Mouse (Mus musculus) embryonic facial prominence, embryonic 11.5 days (tissue): Measurements from ENCODE around the gene Ednrb. TPM values are rescaled to one million over a fixed set of nuclear protein-coding genes. Genes with fewer than 3 reads are reported as not detected.
A peak's percentile ranks its signal among the peaks of the same experiment; 100 is the strongest.

Experiments
- ATAC-seq: fragments of 200-750 bp; cut with Nextera tagmentation; replicated peaks from 2 replicates; pipeline ENCODE4 v1.8.0; 2017; ENCODE audit warnings: low read depth; ENCODE audit not compliant: insufficient number of reproducible peaks, low FRiP score, low TSS enrichment
- DNase-seq: peaks from one replicate; pipeline ENCODE4 v3.0.0-alpha.2; 2015; ENCODE audit warnings: low spot score
- H3K27ac ChIP-seq: fragments of 300-500 bp; sonication (generic); replicated peaks from 2 replicates; pipeline ENCODE4 v1.5.1; 2014; ENCODE audit warnings: mild to moderate bottlenecking, low read depth, low read length, control low read depth
- H3K27me3 ChIP-seq: fragments of 300-500 bp; sonication (generic); 2 replicates; pipeline ENCODE4 v1.6.1; 2014; ENCODE audit warnings: mild to moderate bottlenecking, low read length, moderate library complexity, mixed read lengths; ENCODE audit not compliant: control insufficient read depth, insufficient read depth
- H3K36me3 ChIP-seq: fragments of 300-500 bp; sonication (generic); replicated peaks from 2 replicates; pipeline ENCODE4 v1.6.1; 2014; ENCODE audit warnings: low read depth, mild to moderate bottlenecking, low read length, moderate library complexity, mixed read lengths; ENCODE audit not compliant: control insufficient read depth, insufficient read depth
- H3K4me1 ChIP-seq: fragments of 300-500 bp; sonication (generic); 2 replicates; pipeline ENCODE4 v1.6.1; 2014; ENCODE audit warnings: low read length, mixed read lengths; ENCODE audit not compliant: control insufficient read depth, insufficient read depth
- H3K4me2 ChIP-seq: fragments of 300-500 bp; sonication (generic); 2 replicates; pipeline ENCODE4 v1.6.1; 2014; ENCODE audit warnings: low read depth, mild to moderate bottlenecking, control low read depth, low read length, moderate library complexity
- H3K4me3 ChIP-seq: fragments of 300-500 bp; sonication (generic); 2 replicates; pipeline ENCODE4 v1.5.1; 2014; ENCODE audit warnings: low read depth, low read length, control low read depth
- H3K9ac ChIP-seq: fragments of 300-500 bp; sonication (generic); replicated peaks from 2 replicates; pipeline ENCODE4 v1.6.1; 2014; ENCODE audit warnings: mild to moderate bottlenecking, control low read depth, low read length
- H3K9me3 ChIP-seq: fragments of 300-500 bp; sonication (generic); replicated peaks from 2 replicates; pipeline ENCODE4 v1.6.1; 2016; ENCODE audit warnings: mild to moderate bottlenecking, low read length, inconsistent platforms, mixed read lengths; ENCODE audit not compliant: control insufficient read depth
- WGBS: fragments of 180-500 bp; shearing (Covaris S2); extraction: QIAGEN DNeasy Blood & Tissue Kit; methylation state at CpG from one replicate; pipeline ENCODE4 v1.1.7; 2014; 5-methylcytosine and 5-hydroxymethylcytosine counted together
- polyA plus RNA-seq: library from polyadenylated mRNA; unstranded; fragments of >200 nt; fragmentation: Nextera tagmentation; extraction: Ambion mirVana; gene quantifications from 2 replicates; pipeline ENCODE4 v1.2.1, GENCODE M21; 2014

The Ednrb gene
- polyA plus RNA-seq, 1 experiment from 2014 or later: 38.5 TPM

DNA sequence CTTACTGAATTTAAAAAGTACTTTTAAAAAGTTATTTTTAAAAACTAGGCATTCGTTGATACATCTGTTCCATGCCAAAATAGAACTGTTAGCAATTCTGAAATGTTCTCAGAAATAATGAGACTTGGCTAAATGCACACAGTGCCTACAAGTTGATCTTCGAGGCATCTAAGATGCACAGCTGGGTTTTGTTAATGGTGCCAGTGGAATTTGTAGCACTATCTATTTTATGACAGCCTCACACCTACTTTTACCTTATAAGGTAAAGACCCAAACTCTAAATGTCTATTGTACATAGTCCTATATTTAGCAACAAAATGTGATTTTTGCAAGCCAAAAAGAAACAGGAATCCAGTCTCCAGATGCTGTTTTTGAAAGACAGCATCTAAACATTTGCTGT, 21.0 kb upstream of the Ednrb start:
- Histone ChIP-seq H3K9ac (no peak overlapping the region), H3K36me3 (no peaks in the 10 kb centered on the region), H3K4me2 (no peak overlapping the region), H3K4me3 (no peak overlapping the region), H3K27me3 (no peaks in the 10 kb centered on the region), H3K27ac (no peak overlapping the region), H3K4me1 (no peaks in the 10 kb centered on the region), H3K9me3 (no peaks in the 10 kb centered on the region)
- no peak for DNase-seq
- 78% methylated on average over 2 of the region's 2 CpGs for WGBS
- no peak for ATAC-seq

DNA sequence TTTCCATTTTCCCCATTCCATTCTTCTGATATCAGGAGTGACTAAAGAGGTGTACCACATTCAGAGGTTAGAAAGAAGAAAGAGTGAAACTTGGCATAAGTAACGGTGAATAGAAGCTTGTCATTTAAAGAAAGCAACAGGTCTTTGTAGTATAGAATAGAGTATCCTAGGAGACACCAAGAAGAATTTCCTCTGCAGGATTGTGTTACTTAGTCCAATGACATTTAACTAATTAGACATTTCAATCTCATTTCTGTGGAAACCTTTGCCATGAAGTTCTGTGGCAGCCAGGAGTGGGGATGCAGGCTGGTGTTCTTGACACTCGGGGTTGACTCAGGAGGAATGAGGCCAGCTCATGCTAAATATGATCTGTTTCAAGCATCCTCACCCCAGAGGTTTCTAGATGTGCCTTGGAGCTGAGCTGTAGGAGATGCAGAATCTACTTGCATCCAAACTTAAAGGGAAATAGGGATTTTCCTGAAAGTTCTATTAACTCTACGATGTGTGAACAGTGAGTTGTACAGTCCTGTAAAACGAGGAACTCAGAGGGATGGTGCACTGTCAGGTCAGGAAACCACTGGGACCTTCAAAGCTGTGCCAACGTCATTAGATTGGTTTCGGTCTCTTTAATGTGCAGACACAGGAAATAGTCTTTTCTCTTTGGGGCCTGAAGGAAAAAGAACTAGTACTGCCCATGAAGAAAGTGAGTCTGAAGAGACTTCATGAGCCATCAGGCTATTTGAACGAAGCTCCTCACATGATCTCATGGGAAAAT, 6.1 kb upstream of the Ednrb start:
- no peak overlapping the region for H3K4me2 ChIP-seq
- H3K36me3 ChIP-seq: no peaks in the 10 kb centered on the region
- no peak overlapping the region for H3K27ac ChIP-seq
- no peak overlapping the region for H3K9ac ChIP-seq
- H3K27me3 ChIP-seq: no peaks in the 10 kb centered on the region
- no peaks in the 10 kb centered on the region for H3K4me1 ChIP-seq
- ATAC-seq (no peak), DNase-seq (no peak)
- H3K9me3 ChIP-seq: no peaks in the 10 kb centered on the region
- H3K4me3 ChIP-seq: no peak overlapping the region
- WGBS: 83% methylated on average over 7 of the region's 7 CpGs

DNA sequence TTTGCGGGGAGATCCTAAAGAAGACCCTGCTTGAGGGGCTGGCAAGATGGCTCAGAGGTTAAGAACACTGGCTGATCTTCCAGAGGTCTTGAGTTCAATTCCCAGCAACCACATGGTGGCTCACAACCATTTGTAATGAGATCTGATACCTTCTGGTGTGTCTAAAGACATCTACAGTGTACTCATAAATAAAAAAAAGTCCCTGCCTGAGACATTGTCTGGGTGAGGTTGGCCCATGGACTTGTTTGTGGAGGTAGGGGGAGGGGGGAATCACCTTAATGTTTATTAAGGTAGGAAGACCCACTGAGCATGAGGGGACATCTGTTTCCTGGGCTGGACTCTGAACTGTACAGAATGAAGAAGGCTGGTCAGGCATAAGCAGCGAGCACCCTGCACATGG, 1.5 kb upstream of the Ednrb start:
- DNase-seq (no peak), ATAC-seq (no peak)
- no peak overlapping the region for H3K4me2 ChIP-seq
- H3K9me3 ChIP-seq: no peaks in the 10 kb centered on the region
- H3K9ac ChIP-seq: no peak overlapping the region
- no peaks in the 10 kb centered on the region for H3K4me1 ChIP-seq
- WGBS: 97% methylated on average over 2 of the region's 2 CpGs
- no peak overlapping the region for H3K27ac ChIP-seq
- no peaks in the 10 kb centered on the region for H3K27me3 ChIP-seq
- H3K36me3 ChIP-seq: no peaks in the 10 kb centered on the region
- H3K4me3 ChIP-seq: no peak overlapping the region

DNA sequence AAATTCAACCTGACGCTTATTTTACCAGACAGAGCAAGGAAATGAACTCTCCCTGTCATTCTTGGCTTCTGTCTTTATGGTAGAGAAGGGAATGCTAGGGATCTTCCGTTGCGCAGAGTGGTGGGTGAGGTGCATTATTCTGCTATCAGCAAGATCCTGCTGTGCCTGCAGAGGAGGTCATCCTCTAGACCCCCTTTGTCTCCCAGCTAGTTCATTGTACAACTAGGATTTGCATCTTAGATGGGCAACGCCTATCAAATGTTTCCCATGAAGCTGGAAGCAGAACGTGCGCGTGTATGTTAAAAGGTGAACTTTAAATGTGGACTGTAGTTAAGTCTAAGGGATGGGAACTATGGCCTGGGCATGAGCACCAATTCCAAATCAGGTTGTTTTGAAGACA, 742 bp upstream of the Ednrb start:
- H3K27ac ChIP-seq: no peak overlapping the region
- no peak overlapping the region for H3K4me2 ChIP-seq
- H3K27me3 ChIP-seq: no peaks in the 10 kb centered on the region
- DNase-seq (no peak), ATAC-seq (no peak)
- no peaks in the 10 kb centered on the region for H3K4me1 ChIP-seq
- WGBS: 62% methylated on average over 7 of the region's 7 CpGs
- H3K4me3 ChIP-seq: no peak overlapping the region
- H3K36me3 ChIP-seq: no peaks in the 10 kb centered on the region
- H3K9ac ChIP-seq: no peak overlapping the region
- no peaks in the 10 kb centered on the region for H3K9me3 ChIP-seq

DNA sequence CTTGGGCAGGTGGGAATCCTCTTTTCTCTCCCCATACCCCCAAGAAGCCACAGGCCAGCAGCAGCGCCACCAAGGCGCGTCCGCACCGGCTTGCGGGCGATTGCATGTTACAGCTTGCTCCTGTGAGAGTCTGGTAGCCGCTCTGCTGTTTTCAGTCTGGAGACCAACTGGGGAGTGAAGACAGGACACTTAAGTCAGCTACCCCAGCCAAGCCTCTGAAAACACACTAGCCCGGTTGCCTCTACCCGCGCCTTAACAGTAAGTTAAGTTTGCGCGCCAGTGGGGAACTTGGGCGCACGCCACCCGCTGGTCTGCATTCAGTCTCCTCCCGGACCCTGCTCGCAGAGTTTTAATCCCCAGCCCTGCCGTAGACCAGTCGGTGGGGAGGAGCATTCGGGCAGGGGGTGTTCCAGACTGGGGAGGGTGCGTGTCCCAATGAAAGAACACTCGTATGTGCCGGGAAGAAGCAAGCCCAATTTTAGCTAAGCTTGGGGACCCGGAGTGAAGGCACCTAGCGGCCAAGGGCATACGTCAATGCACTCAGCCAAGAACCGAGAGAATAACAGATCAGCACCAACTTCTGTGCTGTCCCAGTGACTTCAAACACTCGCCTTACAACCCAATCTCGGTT, 716 bp downstream of the Ednrb start:
- Histone ChIP-seq H3K4me2 (peak overlapping the region; percentile 93), H3K9me3 (no peaks in the 10 kb centered on the region), H3K9ac (peak overlapping the region; percentile 62), H3K27me3 (no peaks in the 10 kb centered on the region), H3K27ac (no peak overlapping the region), H3K4me3 (peak overlapping the region; percentile 46), H3K36me3 (no peaks in the 10 kb centered on the region), H3K4me1 (no peaks in the 10 kb centered on the region)
- DNase-seq: peak; percentile 53
- under 1% methylated on average over 30 of the region's 30 CpGs for WGBS
- ATAC-seq: peak; percentile 76; the same call in 1 of the 2 replicates

DNA sequence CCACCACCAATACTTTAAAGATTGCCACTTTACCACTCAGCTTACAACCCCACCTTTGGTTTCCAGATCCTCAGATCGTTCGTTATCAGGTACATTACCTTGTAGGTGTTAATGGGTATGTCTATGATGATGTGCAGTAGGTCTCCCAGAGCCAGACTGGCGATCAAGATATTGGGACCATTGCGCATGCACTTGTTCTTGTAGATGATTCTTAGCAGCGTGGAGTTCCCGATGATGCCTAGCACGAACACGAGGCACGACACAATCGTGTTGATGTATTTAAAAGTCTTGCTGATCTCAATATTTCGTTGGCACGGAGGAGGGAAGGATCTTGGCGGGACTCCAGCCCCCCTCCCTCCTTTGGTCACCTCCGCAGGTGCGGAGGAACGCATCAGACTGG, 1.3 kb downstream of the Ednrb start:
- ATAC-seq (no peak), DNase-seq (no peak)
- no peaks in the 10 kb centered on the region for H3K9me3 ChIP-seq
- peak overlapping the region; percentile 93 for H3K4me2 ChIP-seq
- H3K4me1 ChIP-seq: no peaks in the 10 kb centered on the region
- peak overlapping the region; percentile 46 for H3K4me3 ChIP-seq
- no peaks in the 10 kb centered on the region for H3K36me3 ChIP-seq
- WGBS: 11% methylated on average over 16 of the region's 16 CpGs
- H3K27ac ChIP-seq: no peak overlapping the region
- no peaks in the 10 kb centered on the region for H3K27me3 ChIP-seq
- H3K9ac ChIP-seq: peak overlapping the region; percentile 62

DNA sequence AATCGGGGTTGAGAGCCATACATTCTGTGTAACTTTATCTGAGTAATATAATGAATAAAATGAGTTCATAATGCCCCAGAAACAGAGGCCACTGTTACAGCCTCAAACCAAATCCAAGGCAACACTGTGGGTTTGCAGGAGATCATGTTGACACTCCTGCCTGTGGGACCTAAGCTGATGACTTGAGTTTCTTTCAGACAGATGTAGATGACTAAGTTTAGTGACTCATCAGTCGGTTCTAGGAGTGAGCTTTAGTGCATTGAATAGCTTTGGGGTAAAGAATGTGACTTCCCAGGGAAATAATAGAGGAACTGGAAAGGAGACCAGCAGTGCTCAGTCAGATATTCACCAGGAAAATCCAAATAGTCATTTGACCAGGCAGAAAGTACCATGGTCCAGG, 3.8 kb downstream of the Ednrb start:
- Histone ChIP-seq H3K27me3 (no peaks in the 10 kb centered on the region), H3K4me1 (no peaks in the 10 kb centered on the region), H3K9me3 (no peaks in the 10 kb centered on the region), H3K9ac (no peak overlapping the region), H3K4me2 (no peak overlapping the region), H3K4me3 (no peak overlapping the region), H3K36me3 (no peaks in the 10 kb centered on the region), H3K27ac (no peak overlapping the region)
- WGBS: 80% methylated on average over 2 of the region's 2 CpGs
- no peak for ATAC-seq
- no peak for DNase-seq

DNA sequence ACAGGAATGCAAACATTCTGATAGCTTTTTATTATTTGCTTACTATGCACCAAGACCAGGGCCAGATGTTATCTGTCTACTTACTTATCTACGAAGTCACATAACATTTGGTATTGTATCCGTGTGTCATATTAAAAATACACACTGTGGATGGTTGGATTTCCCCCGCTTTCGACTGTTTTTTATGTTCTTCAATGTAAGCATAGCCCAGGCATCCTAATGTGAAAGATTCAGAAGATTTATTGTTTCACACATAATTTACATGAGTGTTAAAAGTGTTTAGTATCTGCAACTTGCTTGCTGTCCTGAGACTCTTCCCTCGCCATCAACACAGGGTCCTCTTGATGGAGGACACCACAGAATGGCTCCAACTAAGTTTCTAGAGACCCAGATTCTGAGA, 5.3 kb downstream of the Ednrb start:
- no peak for DNase-seq
- no peak overlapping the region for H3K27ac ChIP-seq
- ATAC-seq: no peak
- H3K9me3 ChIP-seq: no peaks in the 10 kb centered on the region
- H3K4me2 ChIP-seq: no peak overlapping the region
- H3K4me1 ChIP-seq: no peaks in the 10 kb centered on the region
- H3K9ac ChIP-seq: no peak overlapping the region
- no peaks in the 10 kb centered on the region for H3K36me3 ChIP-seq
- no peaks in the 10 kb centered on the region for H3K27me3 ChIP-seq
- H3K4me3 ChIP-seq: no peak overlapping the region
- 89% methylated on average over 5 of the region's 5 CpGs for WGBS
